Mouse (Mus musculus) forebrain, embryonic 11.5 days (tissue): ENCODE results near the gene Runx1. TPM values are rescaled to one million over a fixed set of nuclear protein-coding genes. Genes with fewer than 3 reads are reported as not detected.

Source experiments
- ATAC-seq: fragments of 200-750 bp; cut with Nextera tagmentation; replicated peaks from 2 replicates; pipeline ENCODE4 v1.8.0; 2017; ENCODE audit warnings: moderate TSS enrichment; ENCODE audit not compliant: low FRiP score
- DNase-seq: peaks from one replicate; pipeline ENCODE4 v3.0.0-alpha.2; 2017; ENCODE audit warnings: low spot score
- H3K27ac ChIP-seq: fragments of 300-500 bp; sonication (generic); 2 replicates; pipeline ENCODE4 v1.5.1; 2014; ENCODE audit warnings: low read depth, low read length
- H3K27me3 ChIP-seq: fragments of 300-500 bp; sonication (generic); 2 replicates; pipeline ENCODE4 v1.6.1; 2014; ENCODE audit warnings: mild to moderate bottlenecking, low read length, mixed read lengths; ENCODE audit not compliant: control insufficient read depth, insufficient read depth
- H3K36me3 ChIP-seq: fragments of 300-500 bp; sonication (generic); 2 replicates; pipeline ENCODE4 v1.6.1; 2014; ENCODE audit warnings: mild to moderate bottlenecking, low read length, moderate library complexity, mixed read lengths; ENCODE audit not compliant: control insufficient read depth, insufficient read depth
- H3K4me1 ChIP-seq: fragments of 300-500 bp; sonication (generic); replicated peaks from 2 replicates; pipeline ENCODE4 v1.6.1; 2014; ENCODE audit warnings: low read length, mixed read lengths; ENCODE audit not compliant: control insufficient read depth, insufficient read depth
- H3K4me2 ChIP-seq: fragments of 300-500 bp; sonication (generic); 2 replicates; pipeline ENCODE4 v1.6.1; 2014; ENCODE audit warnings: low read depth, mild to moderate bottlenecking, low read length, moderate library complexity, mixed read lengths; ENCODE audit not compliant: severe bottlenecking
- H3K4me3 ChIP-seq: fragments of 300-500 bp; sonication (generic); 2 replicates; pipeline ENCODE4 v1.5.1; 2014; ENCODE audit warnings: low read depth, low read length
- H3K9ac ChIP-seq: fragments of 300-500 bp; sonication (generic); 2 replicates; pipeline ENCODE4 v1.6.1; 2014; ENCODE audit warnings: low read length
- H3K9me3 ChIP-seq: fragments of 300-500 bp; sonication (generic); 2 replicates; pipeline ENCODE4 v1.6.1; 2016; ENCODE audit warnings: low read length, mixed read lengths; ENCODE audit not compliant: control insufficient read depth
- WGBS: fragments of 180-500 bp; shearing (Covaris S2); extraction: QIAGEN DNeasy Blood & Tissue Kit; methylation state at CpG from one replicate; pipeline ENCODE4 v1.1.7; 2014; 5-methylcytosine and 5-hydroxymethylcytosine counted together
- polyA plus RNA-seq: library from polyadenylated mRNA; unstranded; fragments of >200 nt; fragmentation: Nextera tagmentation; extraction: Ambion mirVana; gene quantifications from 2 replicates; pipeline ENCODE4 v1.2.1, GENCODE M21; 2014

Gene Runx1
- polyA plus RNA-seq, 1 experiment from 2014 or later, result 2.2 TPM

DNA sequence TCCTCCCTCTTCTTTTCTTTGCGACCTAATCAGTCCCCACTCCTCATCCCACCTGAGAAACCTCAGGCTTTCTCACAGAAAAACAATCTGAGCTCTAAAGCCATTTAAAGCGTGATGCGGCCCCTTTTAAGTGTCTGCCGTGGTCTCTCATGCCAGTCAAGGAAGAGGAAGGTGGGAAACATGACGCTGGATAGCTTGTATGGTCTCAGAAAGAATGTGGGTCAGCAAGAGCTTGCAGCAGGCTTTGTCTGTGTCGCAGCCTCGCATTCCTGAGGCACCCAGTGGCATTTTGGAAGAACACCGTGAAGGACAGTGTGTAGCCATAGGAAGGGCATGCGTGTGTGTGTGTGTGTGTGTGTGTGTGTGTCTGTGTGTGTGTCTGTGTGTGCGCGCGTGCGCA, 179.8 kb downstream of the Runx1 start:
- no peaks in the 10 kb centered on the region for H3K27me3 ChIP-seq
- no peaks in the 10 kb centered on the region for H3K36me3 ChIP-seq
- no peak overlapping the region for H3K4me3 ChIP-seq
- no peak overlapping the region for H3K27ac ChIP-seq
- H3K4me1 ChIP-seq, result peaks cover 2% of the 10 kb centered on the region; the same call in 1 of the 2 replicates
- no peak for ATAC-seq
- no peak overlapping the region for H3K4me2 ChIP-seq
- H3K9ac ChIP-seq, result no peak overlapping the region
- WGBS, result 65% methylated on average over 13 of the region's 13 CpGs
- DNase-seq, result no peak
- no peaks in the 10 kb centered on the region for H3K9me3 ChIP-seq

DNA sequence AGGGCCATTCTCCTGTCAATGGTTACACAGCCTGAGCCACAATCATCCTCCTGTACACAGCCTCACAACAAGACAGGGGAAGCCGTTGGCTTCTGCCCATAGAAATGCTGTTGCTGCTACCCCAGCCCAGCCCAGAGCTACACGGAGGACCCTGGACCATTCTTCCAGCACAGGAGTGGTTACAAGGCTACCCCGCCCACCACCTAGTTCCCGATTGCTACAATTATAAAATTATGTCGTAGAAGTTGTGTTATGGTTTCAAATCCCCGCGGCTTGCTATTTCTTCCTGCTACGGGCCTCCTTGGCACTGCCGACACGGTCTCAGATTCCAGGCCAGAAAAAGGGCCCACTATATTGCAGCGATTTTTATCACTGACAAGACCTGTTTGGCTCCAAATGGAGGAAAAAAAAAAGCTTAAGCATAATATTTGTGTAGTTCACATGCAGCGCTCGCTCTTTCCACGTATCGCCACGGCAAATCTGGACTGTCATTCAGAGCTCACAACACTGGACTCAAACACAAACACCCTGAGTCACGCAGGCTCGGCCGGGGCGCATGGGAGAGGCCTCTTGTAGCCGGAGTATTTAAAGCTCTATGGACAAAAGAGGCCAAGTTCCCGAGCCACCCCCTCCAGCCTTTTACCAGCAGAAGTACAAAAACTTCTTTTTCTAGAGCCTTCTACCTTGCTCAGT, 180.4 kb downstream of the Runx1 start:
- H3K27ac ChIP-seq, result no peak overlapping the region
- no peaks in the 10 kb centered on the region for H3K9me3 ChIP-seq
- DNase-seq, result no peak

DNA sequence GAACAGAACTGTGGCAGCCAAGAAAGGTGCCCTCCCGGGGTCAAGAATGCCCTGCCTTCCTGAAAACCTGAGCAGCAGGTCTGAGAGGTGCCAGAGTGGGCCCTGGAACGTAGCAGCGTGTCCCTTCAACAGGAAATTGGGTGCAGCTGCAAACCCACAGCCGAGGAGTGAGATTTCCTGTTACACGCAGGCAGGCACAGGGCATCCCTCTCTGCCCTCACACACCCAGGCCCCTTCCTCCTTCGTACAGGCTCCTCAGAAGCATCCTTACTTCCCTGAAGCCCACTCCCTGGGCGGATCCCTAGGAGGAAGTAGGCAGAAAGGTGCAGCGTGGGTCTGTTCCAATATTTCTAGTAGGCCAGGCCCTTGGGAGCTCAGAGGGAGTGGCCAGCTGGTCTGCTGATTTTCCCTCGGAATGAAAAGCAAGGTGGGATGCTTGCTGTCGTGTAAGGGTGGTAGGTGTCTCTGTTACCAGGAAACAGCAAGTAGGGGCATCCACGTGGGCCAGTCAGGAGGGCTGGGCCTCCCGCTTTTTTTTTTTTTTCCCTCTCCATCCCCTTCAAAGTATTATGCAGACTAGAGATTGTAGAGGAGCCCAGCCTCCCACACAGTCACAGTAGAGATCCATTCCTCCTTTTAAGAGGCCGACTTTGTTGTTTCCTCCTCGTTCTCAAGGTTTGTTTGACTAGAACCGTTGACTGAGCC, 181.1 kb downstream of the Runx1 start:
- no peak overlapping the region for H3K4me2 ChIP-seq
- H3K36me3 ChIP-seq, result no peaks in the 10 kb centered on the region
- H3K9ac ChIP-seq, result no peak overlapping the region
- ATAC-seq (no peak), DNase-seq (no peak)
- H3K4me3 ChIP-seq, result no peak overlapping the region
- no peak overlapping the region for H3K27ac ChIP-seq
- WGBS, result 74% methylated on average over 15 of the region's 15 CpGs
- H3K27me3 ChIP-seq, result no peaks in the 10 kb centered on the region
- H3K9me3 ChIP-seq, result no peaks in the 10 kb centered on the region
- peaks cover 2% of the 10 kb centered on the region; the same call in 1 of the 2 replicates for H3K4me1 ChIP-seq

More for the DNA sequence above, 180.4 kb downstream of the Runx1 start:
- H3K4me2 ChIP-seq, result no peak overlapping the region
- H3K4me1 ChIP-seq, result peaks cover 2% of the 10 kb centered on the region; the same call in 1 of the 2 replicates
- no peak overlapping the region for H3K9ac ChIP-seq
- no peak overlapping the region for H3K4me3 ChIP-seq
- ATAC-seq, result no peak
- 70% methylated on average over 22 of the region's 22 CpGs for WGBS
- no peaks in the 10 kb centered on the region for H3K36me3 ChIP-seq
- H3K27me3 ChIP-seq, result no peaks in the 10 kb centered on the region

DNA sequence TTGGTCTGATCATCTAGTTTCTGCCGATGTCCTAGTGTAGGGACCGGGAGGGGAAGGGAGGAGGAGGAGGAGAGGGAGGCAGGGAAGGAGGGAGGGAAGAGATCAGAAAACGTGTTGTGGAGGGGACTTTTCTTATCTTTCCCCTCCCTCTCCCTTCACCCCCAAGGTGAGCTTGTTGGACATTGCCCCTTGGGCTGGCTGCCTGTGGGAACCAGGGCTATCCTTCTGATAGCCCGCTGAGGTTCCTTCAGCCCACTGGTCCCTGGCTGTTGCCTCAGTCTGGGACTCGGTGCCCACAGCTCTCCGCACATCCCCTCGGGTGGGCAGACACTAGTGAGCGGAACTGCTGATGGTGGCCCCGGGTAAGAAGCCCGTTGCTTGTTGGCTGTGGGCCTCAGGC, 181.6 kb downstream of the Runx1 start:
- ATAC-seq (no peak), DNase-seq (no peak)
- H3K4me1 ChIP-seq, result peaks cover 2% of the 10 kb centered on the region; the same call in 1 of the 2 replicates
- 72% methylated on average over 10 of the region's 10 CpGs for WGBS
- no peaks in the 10 kb centered on the region for H3K9me3 ChIP-seq
- H3K4me2 ChIP-seq, result no peak overlapping the region
- no peak overlapping the region for H3K27ac ChIP-seq
- H3K36me3 ChIP-seq, result no peaks in the 10 kb centered on the region
- no peaks in the 10 kb centered on the region for H3K27me3 ChIP-seq
- H3K9ac ChIP-seq, result no peak overlapping the region
- H3K4me3 ChIP-seq, result no peak overlapping the region

DNA sequence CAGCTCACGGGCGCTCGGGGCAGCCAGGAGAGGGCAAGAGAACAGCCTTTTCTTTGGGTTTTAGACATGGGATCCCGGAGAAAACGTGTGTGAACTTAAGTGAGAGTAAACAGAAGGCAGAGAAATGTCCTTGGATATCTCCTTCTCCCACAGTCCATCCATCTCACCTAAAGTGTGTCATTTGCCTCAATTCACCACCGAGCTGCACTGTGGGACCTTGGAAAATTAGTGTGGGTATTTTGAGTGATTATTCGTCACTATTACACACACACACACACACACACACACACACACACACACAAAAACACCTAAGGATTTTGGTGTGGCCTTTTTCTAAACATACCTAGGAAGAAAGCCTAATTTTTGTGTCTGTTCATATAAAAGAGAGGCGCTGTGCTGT, 183.7 kb downstream of the Runx1 start:
- H3K27me3 ChIP-seq, result no peaks in the 10 kb centered on the region
- H3K9ac ChIP-seq, result no peak overlapping the region
- no peak for ATAC-seq
- no peaks in the 10 kb centered on the region for H3K36me3 ChIP-seq
- H3K9me3 ChIP-seq, result no peaks in the 10 kb centered on the region
- no peak for DNase-seq
- H3K4me3 ChIP-seq, result no peak overlapping the region
- H3K4me2 ChIP-seq, result no peak overlapping the region
- H3K4me1 ChIP-seq, result peaks cover 2% of the 10 kb centered on the region; the same call in 1 of the 2 replicates
- 87% methylated on average over 8 of the region's 8 CpGs for WGBS
- no peak overlapping the region for H3K27ac ChIP-seq

DNA sequence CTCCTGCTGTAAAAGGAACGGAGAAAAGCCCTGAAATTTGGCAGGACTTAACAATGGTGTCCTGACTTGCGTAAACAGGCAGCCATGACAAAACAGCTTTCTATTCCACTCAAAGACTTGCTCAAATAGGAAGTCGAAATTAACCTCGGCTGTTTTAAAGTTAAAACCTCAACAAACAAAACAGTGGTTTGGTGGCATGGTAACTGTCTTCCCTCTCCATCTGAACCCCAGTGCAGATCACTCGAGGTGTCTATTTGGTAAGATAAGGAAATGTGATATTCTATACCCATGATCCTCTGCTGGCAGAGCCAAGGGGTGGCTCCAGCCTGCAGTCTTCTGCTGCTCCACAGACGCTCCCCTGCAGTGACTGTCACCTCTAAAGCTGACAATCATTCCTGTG, 184.9 kb downstream of the Runx1 start:
- DNase-seq (no peak), ATAC-seq (no peak)
- H3K27ac ChIP-seq, result no peak overlapping the region
- no peak overlapping the region for H3K4me3 ChIP-seq
- H3K36me3 ChIP-seq, result no peaks in the 10 kb centered on the region
- 72% methylated on average over 6 of the region's 6 CpGs for WGBS
- no peaks in the 10 kb centered on the region for H3K9me3 ChIP-seq
- no peaks in the 10 kb centered on the region for H3K27me3 ChIP-seq
- H3K9ac ChIP-seq, result no peak overlapping the region
- peaks cover under 1% of the 10 kb centered on the region; the same call in 1 of the 2 replicates for H3K4me1 ChIP-seq
- H3K4me2 ChIP-seq, result no peak overlapping the region

DNA sequence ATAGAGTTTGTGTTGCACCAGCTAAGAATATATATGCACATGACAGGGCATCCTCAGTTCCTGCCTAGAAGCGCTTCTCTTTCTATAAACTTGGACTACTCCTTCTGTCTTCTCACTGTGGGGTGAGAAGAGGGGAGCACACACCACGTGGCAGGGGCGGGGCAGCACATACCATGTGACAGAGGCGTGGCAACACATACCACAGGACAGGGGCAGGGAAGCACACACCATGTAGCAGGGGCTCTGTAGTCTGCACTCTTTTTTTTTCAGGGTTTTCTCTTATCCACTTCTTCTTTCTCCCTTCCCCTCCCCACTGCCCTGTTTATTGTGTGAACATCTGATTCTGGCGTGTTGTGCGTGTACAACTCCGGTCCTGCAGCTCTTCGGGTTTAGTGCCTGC, 186.9 kb downstream of the Runx1 start:
- DNase-seq, result no peak
- Histone ChIP-seq H3K4me1 (no peaks in the 10 kb centered on the region), H3K36me3 (no peaks in the 10 kb centered on the region), H3K4me3 (no peak overlapping the region), H3K9me3 (no peaks in the 10 kb centered on the region), H3K27ac (no peak overlapping the region), H3K4me2 (no peak overlapping the region), H3K27me3 (no peaks in the 10 kb centered on the region), H3K9ac (no peak overlapping the region)
- no peak for ATAC-seq
- WGBS, result 83% methylated on average over 8 of the region's 8 CpGs

DNA sequence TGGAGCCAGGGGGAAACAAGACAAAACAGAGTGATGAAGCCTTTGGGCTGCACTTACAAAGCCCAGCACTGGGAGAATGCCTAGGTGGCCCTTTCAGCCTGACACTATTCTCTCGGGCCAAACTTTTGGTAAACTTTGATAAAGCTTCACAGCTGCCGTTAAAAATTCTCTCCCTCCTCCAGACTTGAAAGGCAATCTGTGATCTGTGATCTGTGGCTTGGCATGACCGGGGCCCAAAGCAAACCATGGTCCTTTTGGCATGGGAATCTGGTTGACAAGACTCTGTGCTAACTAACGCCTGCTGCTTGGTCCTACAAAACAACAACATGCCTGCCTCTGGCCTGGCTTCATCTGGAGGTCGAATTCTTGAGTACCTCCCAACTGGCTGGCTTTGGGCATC, 188.9 kb downstream of the Runx1 start:
- Histone ChIP-seq H3K4me3 (no peak overlapping the region), H3K27me3 (no peaks in the 10 kb centered on the region), H3K27ac (no peak overlapping the region), H3K9ac (no peak overlapping the region), H3K4me1 (peaks cover 2% of the 10 kb centered on the region; the same call in 1 of the 2 replicates), H3K36me3 (no peaks in the 10 kb centered on the region), H3K4me2 (no peak overlapping the region), H3K9me3 (no peaks in the 10 kb centered on the region)
- 78% methylated on average over 5 of the region's 5 CpGs for WGBS
- ATAC-seq (no peak), DNase-seq (no peak)
